Mouse (Mus musculus) MEL (cell line): ENCODE results near the gene Atp2c1.

ENCODE experiments used
- BHLHE40 ChIP-seq: IDR thresholded peaks from 2 replicates; pipeline ENCODE4 v1.6.1; 2012; ENCODE audit warnings: low read depth, mild to moderate bottlenecking, inconsistent platforms, low read length, improper control_type of control experiment, borderline replicate concordance
- CHD1 ChIP-seq: IDR thresholded peaks from 2 replicates; pipeline ENCODE4 v1.6.1; 2012; ENCODE audit warnings: low read depth, mild to moderate bottlenecking, inconsistent platforms, low read length, improper control_type of control experiment
- CTCF ChIP-seq, 3 experiments: IDR thresholded peaks in 2 of 3; conservative IDR thresholded peaks in 1 of 3; 2 replicates each; pipeline ENCODE4 v1.5.1; 2011 to 2012; ENCODE audit warnings: low read length in 3 of 3, low read depth in 2 of 3, mild to moderate bottlenecking in 2 of 3, improper control_type of control experiment in 1 of 3, inconsistent platforms in 1 of 3, mixed read lengths in 1 of 3, moderate library complexity in 1 of 3; ENCODE audit not compliant: control insufficient read depth in 1 of 3, insufficient read depth in 1 of 3, poor library complexity in 1 of 3, severe bottlenecking in 1 of 3
- EP300 ChIP-seq, 2 experiments: IDR thresholded peaks; 2 replicates each; pipeline ENCODE4 v1.6.1; 2011; ENCODE audit warnings: improper control_type of control experiment in 2 of 2, low read length in 2 of 2, low read depth in 1 of 2, mild to moderate bottlenecking in 1 of 2
- MAZ ChIP-seq: IDR thresholded peaks from 2 replicates; pipeline ENCODE4 v1.6.1; 2012; ENCODE audit warnings: low read depth, mild to moderate bottlenecking, inconsistent platforms, low read length, improper control_type of control experiment
- POLR2A ChIP-seq, 2 experiments: IDR thresholded peaks; 2 replicates each; pipeline ENCODE4 v1.6.1; 2011 to 2012; ENCODE audit warnings: low read length in 2 of 2, mild to moderate bottlenecking in 2 of 2, control low read depth in 1 of 2, improper control_type of control experiment in 1 of 2, low read depth in 1 of 2, moderate library complexity in 1 of 2; ENCODE audit not compliant: control insufficient read depth in 1 of 2, insufficient read depth in 1 of 2, poor library complexity in 1 of 2
- RCOR1 ChIP-seq: IDR thresholded peaks from 2 replicates; pipeline ENCODE4 v1.6.1; 2012; ENCODE audit warnings: low read depth, mild to moderate bottlenecking, inconsistent platforms, low read length, improper control_type of control experiment
- ZC3H11A ChIP-seq: IDR thresholded peaks from 2 replicates; pipeline ENCODE4 v1.6.1; 2012; ENCODE audit warnings: low read depth, mild to moderate bottlenecking, inconsistent platforms, low read length, improper control_type of control experiment

DNA sequence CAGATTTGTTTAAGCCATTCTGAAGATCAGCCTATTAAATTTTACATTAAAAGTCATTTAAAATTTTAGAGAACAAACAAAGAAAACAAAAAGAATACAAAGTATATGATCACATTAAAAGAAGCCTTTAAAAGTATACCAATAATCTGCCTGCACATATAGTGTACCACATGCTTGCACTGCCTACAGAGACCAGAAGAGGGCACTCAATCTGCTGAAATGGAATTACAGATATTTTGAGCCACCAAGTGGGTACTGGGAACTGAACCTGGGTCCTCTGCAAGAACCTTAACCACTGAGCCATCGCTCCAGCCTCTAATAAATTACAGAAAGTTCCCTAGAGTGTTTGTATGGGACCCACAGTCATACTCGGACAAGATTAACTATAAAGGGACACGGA is 59.3 kb downstream of the Atp2c1 start:
- TF ChIP-seq EP300 (IDR thresholded peaks at IDR 0.05; ENCODE audit: low read depth in 1 of 2, low read length in 2 of 2) (no peak), CTCF (IDR thresholded peaks at IDR 0.05 in 2 of 3, conservative IDR thresholded peaks at IDR 0.05 in 1 of 3; ENCODE audit: control insufficient read depth in 1 of 3, insufficient read depth in 1 of 3, low read depth in 2 of 3, low read length in 3 of 3, poor library complexity in 1 of 3, severe bottlenecking in 1 of 3) (peak; percentile 24 to 60 (median 48); a peak in 5 of 6 replicates), CHD1 (no peak), ZC3H11A (peak; percentile 40; the same call in 1 of the 2 replicates), BHLHE40 (no peak), RCOR1 (no peak), POLR2A (IDR thresholded peaks at IDR 0.05; ENCODE audit: control insufficient read depth in 1 of 2, insufficient read depth in 1 of 2, low read depth in 1 of 2, low read length in 2 of 2, poor library complexity in 1 of 2) (no peak), MAZ (no peak)
